Mouse (Mus musculus) myocyte (in vitro differentiated cells): ENCODE data around the gene Serinc1.

Experiments
- CEBPB ChIP-seq: IDR thresholded peaks from 2 replicates; pipeline ENCODE4 v1.6.1; 2011; ENCODE audit warnings: mild to moderate bottlenecking, moderate library complexity; ENCODE audit not compliant: poor library complexity, insufficient read depth, severe bottlenecking
- MAX ChIP-seq: IDR thresholded peaks from one replicate; pipeline ENCODE4 v1.6.1; 2011; ENCODE audit warnings: low read depth, mild to moderate bottlenecking, control low read depth
- MYOD1 ChIP-seq, 3 experiments: IDR thresholded peaks; one replicate each; pipeline ENCODE4 v1.6.1; 2011; ENCODE audit warnings: control low read depth in 2 of 3, low read depth in 2 of 3, mild to moderate bottlenecking in 2 of 3, moderate library complexity in 1 of 3; ENCODE audit not compliant: insufficient read length in 2 of 3, control insufficient read depth in 1 of 3
- POLR2A ChIP-seq: IDR thresholded peaks from one replicate; pipeline ENCODE4 v1.6.1; 2011; ENCODE audit warnings: low read depth, mild to moderate bottlenecking, control low read depth, moderate library complexity; ENCODE audit not compliant: insufficient read length
- POLR2AphosphoS2 ChIP-seq: IDR thresholded peaks from one replicate; pipeline ENCODE4 v1.6.1; 2011; ENCODE audit warnings: low read depth, control low read depth; ENCODE audit not compliant: insufficient read length
- USF1 ChIP-seq: IDR thresholded peaks from one replicate; pipeline ENCODE4 v1.6.1; 2011; ENCODE audit warnings: low read depth, mild to moderate bottlenecking, control low read depth, moderate library complexity

DNA sequence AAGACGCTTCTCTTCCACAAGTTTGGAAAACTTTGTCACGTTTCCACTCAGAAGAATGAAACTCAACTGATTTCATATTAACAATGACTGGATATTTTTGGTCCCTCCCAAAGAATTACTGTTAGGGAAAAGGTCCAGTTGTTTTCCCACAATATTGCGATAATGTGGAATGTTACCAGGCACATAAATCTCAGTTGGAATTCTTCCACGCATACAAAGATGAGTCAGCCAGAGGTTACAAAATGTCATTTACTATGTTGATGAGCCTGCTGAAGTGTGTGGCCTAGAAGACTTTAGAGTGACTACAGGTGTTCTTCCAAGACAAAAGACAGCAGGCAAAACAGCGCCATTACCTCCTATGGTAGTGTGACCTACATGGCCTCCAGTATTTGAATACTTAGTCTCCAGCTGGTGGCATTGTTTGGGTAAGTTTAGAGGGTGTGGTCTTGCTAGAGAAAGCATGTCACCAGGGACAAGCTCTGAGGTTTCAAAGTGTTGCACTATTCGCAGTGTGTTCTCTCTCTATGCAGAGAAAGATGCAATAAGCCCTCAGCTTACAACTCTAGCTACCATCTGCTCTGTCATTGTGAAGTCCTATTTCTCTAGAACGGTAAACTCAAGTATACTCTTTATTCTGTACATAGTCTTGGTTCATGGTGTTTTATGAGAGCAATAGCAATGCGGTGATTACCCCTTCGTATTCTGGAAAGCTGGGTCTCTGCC, 55.0 kb downstream of the Serinc1 start:
- TF ChIP-seq POLR2A (no peak), CEBPB (peak; percentile 76), MYOD1 (IDR thresholded peaks at IDR 0.05; ENCODE audit: control insufficient read depth in 1 of 3, insufficient read length in 2 of 3, low read depth in 2 of 3) (no peak), MAX (no peak), POLR2AphosphoS2 (no peak), USF1 (no peak)
